Mouse (Mus musculus): ENCODE data around the gene Rfx2. TPM values are rescaled to one million over a fixed set of nuclear protein-coding genes. Genes with fewer than 3 reads are reported as not detected.

Rfx2 gene
- polyA plus RNA-seq (2017; shearing (Covaris generic)), result 1.6 TPM

DNA sequence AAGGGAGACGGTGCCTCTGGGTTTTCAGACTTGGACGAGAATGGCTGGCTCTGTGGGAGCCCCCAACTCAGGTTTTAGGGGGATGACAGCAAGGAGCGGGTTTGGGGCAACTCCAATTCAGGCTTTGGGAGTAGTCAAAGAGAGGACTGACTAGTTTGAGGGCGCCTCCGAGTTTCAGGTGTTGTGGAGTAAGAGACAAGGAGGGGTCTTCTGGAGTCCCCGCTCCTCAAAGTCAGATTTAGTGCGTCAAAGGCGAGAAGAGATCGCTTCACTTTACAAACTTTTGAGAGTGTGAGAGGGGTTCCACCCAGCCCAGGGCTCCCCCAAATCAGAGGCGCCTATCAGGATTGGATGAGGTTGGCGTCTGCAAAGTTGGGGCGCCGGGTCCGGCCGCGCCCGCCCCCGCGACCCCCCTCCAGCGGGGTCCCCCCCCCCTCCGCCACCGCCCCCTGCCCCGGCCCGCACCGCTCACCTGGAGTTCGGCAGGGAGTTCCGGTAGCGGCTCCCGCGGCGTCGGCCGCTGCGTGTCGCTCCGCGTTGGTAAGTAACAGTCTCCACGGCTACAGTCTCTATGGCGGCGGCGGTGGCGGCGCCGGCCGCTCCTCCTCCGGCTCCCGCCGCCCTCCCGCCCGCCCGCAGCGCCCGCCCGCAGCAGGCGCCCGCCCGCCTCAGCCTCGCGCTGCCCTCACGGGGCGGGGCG is at the start of gene Rfx2:
Rfx2 (minus strand) TSS at position 603 of the 700 bp plus-strand sequence.

DNA sequence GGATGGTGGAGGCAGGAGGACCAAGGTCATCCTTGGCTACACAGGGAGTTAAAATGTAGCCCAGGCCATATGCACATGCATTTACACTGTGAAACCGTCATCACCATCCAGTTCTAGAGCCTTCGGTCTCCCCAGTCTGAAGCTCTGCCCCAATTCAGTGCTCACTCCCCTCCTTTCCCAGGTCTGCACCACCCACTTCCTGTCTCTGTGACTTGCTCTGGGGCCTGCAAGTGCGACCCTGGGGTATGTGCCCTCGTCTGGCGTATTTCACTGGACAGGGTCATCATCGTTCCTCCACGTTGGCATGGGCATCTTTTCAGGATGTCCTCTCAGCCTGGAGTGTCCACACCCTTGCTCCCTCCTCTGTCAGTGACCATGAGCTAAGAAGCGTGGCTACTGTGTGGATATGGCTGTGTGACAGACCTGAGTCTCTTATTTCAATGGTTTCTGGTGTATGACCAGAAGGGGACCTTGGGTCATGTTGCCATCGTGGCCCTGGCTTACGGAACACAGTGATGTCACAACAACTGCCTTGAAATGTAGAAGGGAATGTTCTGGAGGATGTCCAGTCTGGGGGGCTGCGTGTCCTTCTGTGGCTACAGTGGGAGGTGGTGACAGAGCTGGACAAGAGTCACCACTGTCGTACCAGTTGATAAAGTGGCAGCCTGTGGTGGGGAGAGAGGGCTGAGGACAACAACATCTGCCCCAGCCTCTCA is 44.3 kb upstream of the Rfx2 start, which contains the start of gene 1700061G19Rik:
1700061G19Rik (plus strand) TSS at position 542 of the 716 bp plus-strand sequence.

DNA sequence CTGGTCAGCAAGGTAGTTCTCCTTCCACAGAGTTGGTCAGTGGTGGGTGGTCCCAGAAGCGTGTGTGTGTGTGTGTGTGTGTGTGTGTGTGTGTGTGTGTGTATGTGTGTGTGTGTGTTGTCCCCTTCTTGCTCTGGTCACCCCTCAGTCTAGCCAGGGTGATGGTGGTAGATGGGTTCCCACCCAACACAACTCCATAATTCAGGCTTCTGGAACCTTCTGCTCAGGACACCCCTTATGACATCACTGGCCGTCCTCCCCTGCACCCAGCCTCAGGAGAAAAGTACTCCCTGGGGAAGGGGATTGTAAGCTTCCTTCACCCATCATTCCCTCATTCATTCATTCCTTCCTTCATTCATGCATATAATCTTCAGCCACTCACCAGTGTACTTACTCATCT is 43.4 kb upstream of the Rfx2 start, which contains the start of gene Acsbg2:
Acsbg2 (minus strand) TSS at position 211 of the 400 bp plus-strand sequence.

DNA sequence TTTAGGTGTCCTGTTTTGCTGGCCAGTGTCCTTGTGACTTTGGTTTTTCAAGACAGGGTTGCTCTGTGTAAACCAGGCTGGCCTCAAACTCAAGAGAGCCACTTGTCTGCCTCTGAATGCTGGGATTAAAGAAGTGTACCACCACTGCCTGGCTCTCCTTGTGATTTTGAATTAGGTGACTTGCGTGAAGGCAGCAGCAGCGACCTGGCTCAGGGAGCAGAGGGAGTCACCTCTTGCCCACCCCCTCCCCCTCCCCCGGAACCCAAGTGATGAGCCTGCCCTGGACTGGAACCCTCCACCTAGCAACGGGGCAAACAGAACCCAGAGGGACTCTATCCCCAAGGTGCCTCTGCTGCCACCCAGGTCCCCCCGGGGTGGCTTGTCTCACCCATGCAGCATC is 60.9 kb downstream of the Rfx2 start, which contains the start of gene Prr22:
Prr22 (plus strand) TSS at position 301 of the 400 bp plus-strand sequence.

DNA sequence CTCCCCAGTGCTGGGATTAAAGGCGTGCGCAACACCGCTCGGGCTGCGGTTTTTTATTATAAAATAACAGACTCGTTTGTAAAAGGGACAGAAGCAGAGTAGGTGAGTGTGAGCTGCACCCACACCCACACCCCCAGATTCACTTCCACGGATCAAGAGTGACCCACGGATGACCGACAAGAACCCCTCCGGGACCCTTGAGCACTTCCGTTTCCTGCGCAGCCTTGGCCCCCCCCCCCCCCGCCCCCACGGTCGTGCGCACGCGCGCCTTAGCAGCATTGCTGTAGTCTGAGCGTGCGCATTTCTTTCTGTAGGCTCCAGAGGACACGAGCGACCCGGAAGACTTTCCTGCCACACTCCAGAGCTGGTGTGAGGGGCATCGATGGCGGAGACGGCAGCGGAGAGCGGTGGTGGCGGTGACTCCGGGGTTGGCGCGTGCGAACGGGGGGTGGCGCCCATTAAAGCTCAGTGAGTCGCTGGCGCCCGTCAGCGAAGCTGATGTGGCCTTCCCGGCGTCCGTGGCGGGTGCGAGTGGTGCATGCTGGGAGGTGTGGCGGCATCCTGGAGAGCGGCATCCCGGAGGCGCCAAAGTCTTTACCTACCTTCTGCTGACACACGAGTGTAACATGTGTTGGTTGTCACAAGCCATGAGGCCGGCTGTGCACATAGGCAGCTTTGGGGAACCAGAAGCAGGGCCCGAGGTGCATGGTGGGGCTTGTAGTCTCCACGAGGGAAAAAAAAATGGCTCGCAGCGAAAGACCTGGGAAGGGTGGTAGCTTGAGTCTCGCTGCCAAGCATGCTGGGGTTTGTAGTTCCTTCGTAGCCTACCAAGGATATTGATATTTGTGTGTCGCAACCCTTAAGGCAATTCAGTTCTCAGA is 66.1 kb downstream of the Rfx2 start, which contains the start of gene Dus3l:
Dus3l (plus strand) TSS at position 284 of the 881 bp plus-strand sequence.

DNA sequence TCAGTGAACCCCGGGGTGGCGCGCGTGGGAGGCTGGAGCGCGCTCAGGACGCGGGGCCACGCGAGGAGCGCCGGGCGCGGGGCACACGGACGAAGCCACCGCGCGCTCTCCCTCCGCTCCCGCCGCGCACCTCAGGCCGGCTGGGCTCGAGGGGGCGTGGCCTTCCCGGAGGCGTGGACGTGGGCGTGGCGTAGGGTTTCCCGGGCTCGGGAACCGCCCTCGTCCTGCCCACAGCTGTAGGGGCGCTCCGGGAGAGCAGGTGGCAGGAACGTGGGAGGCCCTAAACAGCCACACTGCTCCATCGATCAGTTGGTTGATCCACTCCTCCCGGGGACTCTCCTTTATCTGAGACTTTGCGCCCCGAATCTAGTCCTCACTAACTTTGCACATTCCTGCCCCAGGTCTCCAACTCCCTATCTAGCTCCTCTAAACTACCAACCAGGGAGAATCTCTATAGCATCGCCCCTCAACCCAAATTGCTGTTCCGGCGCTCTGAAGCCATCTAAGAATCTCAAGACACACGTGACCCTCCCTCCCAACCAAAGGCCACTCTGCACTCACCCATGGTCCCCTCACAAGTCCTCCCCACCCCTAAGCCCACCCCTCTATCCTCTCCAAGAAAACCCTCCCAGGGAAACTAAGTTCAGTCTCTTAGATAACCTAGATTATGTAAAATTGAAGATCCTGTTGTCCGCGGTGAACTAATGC is 73.2 kb downstream of the Rfx2 start, which contains the start of gene Nrtn:
Nrtn (minus strand) TSS at position 115 of the 708 bp plus-strand sequence.

Other genes starting within 250 kb of the Rfx2 start
- 195 TPM for gene Safb2, start 246.4 kb downstream of the Rfx2 start, polyA plus RNA-seq (2017; shearing (Covaris generic))
- gene Safb, start 246.2 kb downstream of the Rfx2 start, polyA plus RNA-seq (2017; shearing (Covaris generic)), result 186 TPM
- gene 2410015M20Rik, start 221.2 kb downstream of the Rfx2 start, polyA plus RNA-seq (2017; shearing (Covaris generic)), result 134 TPM
- gene Rpl36, start 217.6 kb downstream of the Rfx2 start, polyA plus RNA-seq (2017; shearing (Covaris generic)), result 1,929 TPM
- 49.1 TPM for gene Lonp1, start 204.1 kb downstream of the Rfx2 start, polyA plus RNA-seq (2017; shearing (Covaris generic))
- gene Catsperd, start 202.9 kb downstream of the Rfx2 start, polyA plus RNA-seq (2017; shearing (Covaris generic)), result 0.44 TPM
- 71.1 TPM for gene Ranbp3, start 157.7 kb downstream of the Rfx2 start, polyA plus RNA-seq (2017; shearing (Covaris generic))
- gene Ndufa11, start 113.2 kb downstream of the Rfx2 start, polyA plus RNA-seq (2017; shearing (Covaris generic)), result 151 TPM
- 12.2 TPM for gene Vmac, start 113.0 kb downstream of the Rfx2 start, polyA plus RNA-seq (2017; shearing (Covaris generic))
- gene Nrtn, start 73.5 kb downstream of the Rfx2 start, polyA plus RNA-seq (2017; shearing (Covaris generic)), result not detected
- gene Dus3l, start 66.3 kb downstream of the Rfx2 start, polyA plus RNA-seq (2017; shearing (Covaris generic)), result 51.8 TPM
- gene Prr22, start 60.8 kb downstream of the Rfx2 start, polyA plus RNA-seq (2017; shearing (Covaris generic)), result 0.28 TPM
- 0.15 TPM for gene Acsbg2, start 43.4 kb upstream of the Rfx2 start, polyA plus RNA-seq (2017; shearing (Covaris generic))
- 0.41 TPM for gene 1700061G19Rik, start 44.5 kb upstream of the Rfx2 start, polyA plus RNA-seq (2017; shearing (Covaris generic))
- gene Mllt1, start 104.4 kb upstream of the Rfx2 start, polyA plus RNA-seq (2017; shearing (Covaris generic)), result 26.4 TPM
- gene Acer1, start 151.1 kb upstream of the Rfx2 start, polyA plus RNA-seq (2017; shearing (Covaris generic)), result not detected
- 47.3 TPM for gene Clpp, start 159.3 kb upstream of the Rfx2 start, polyA plus RNA-seq (2017; shearing (Covaris generic))
- gene Alkbh7, start 166.3 kb upstream of the Rfx2 start, polyA plus RNA-seq (2017; shearing (Covaris generic)), result 8.6 TPM
- not detected for gene Pspn, start 169.0 kb upstream of the Rfx2 start, polyA plus RNA-seq (2017; shearing (Covaris generic))
- gene Gtf2f1, start 180.3 kb upstream of the Rfx2 start, polyA plus RNA-seq (2017; shearing (Covaris generic)), result 68.1 TPM
- gene Gm17949, start 180.5 kb upstream of the Rfx2 start, polyA plus RNA-seq (2017; shearing (Covaris generic)), result 0.66 TPM
- gene Khsrp, start 200.5 kb upstream of the Rfx2 start, polyA plus RNA-seq (2017; shearing (Covaris generic)), result 33.8 TPM
- not detected for gene Slc25a41, start 210.6 kb upstream of the Rfx2 start, polyA plus RNA-seq (2017; shearing (Covaris generic))
- 9.6 TPM for gene Crb3, start 228.1 kb upstream of the Rfx2 start, polyA plus RNA-seq (2017; shearing (Covaris generic))
- 6.1 TPM for gene Slc25a23, start 228.8 kb upstream of the Rfx2 start, polyA plus RNA-seq (2017; shearing (Covaris generic))
- gene Dennd1c, start 247.5 kb upstream of the Rfx2 start, polyA plus RNA-seq (2017; shearing (Covaris generic)), result 183 TPM

Data from effector memory CD4-positive, alpha-beta T cell, adult 7 months (primary cell).